Mouse (Mus musculus): ENCODE results near the gene Pigl.

GRCm38 (mm10) chr11:62493701-62494100 is 35.4 kb downstream of the Pigl start:
- TF ChIP-seq CTCF (IDR thresholded peaks at IDR 0.05; ENCODE audit: low read depth) (no peak), EP300 (IDR thresholded peaks at IDR 0.05; ENCODE audit: low read depth) (no peak)

Measured in liver, embryonic 14.5 days (tissue).